Mouse (Mus musculus) lung, embryonic 16.5 days (tissue): ENCODE measurements around the gene Cptp. TPM values are rescaled to one million over a fixed set of nuclear protein-coding genes. Genes with fewer than 3 reads are reported as not detected.

Source experiments
- ATAC-seq: fragments of 200-750 bp; cut with Nextera tagmentation; 2 replicates; pipeline ENCODE4 v1.8.0; 2017; ENCODE audit warnings: low read depth, mild to moderate bottlenecking, moderate library complexity
- H3K27ac ChIP-seq: fragments of 300-500 bp; sonication (generic); 2 replicates; pipeline ENCODE4 v1.5.1; 2014; ENCODE audit warnings: mild to moderate bottlenecking, control low read depth, low read length
- H3K27me3 ChIP-seq: fragments of 300-500 bp; sonication (generic); 2 replicates; pipeline ENCODE4 v1.6.1; 2014; ENCODE audit warnings: low read depth, low read length, mixed read lengths; ENCODE audit not compliant: control insufficient read depth, insufficient read depth
- H3K36me3 ChIP-seq: fragments of 300-500 bp; sonication (generic); 2 replicates; pipeline ENCODE4 v1.6.1; 2014; ENCODE audit warnings: low read length; ENCODE audit not compliant: control insufficient read depth, insufficient read depth
- H3K4me1 ChIP-seq: fragments of 300-500 bp; sonication (generic); replicated peaks from 2 replicates; pipeline ENCODE4 v1.6.1; 2014; ENCODE audit warnings: low read length, mixed read lengths; ENCODE audit not compliant: control insufficient read depth, insufficient read depth
- H3K4me2 ChIP-seq: fragments of 300-500 bp; sonication (generic); 2 replicates; pipeline ENCODE4 v1.6.1; 2014; ENCODE audit warnings: low read depth, low read length, control low read depth
- H3K4me3 ChIP-seq: fragments of 300-500 bp; sonication (generic); 2 replicates; pipeline ENCODE4 v1.5.1; 2014; ENCODE audit warnings: mild to moderate bottlenecking, low read length, control low read depth
- H3K9ac ChIP-seq: fragments of 300-500 bp; sonication (generic); 2 replicates; pipeline ENCODE4 v1.6.1; 2014; ENCODE audit warnings: low read length, control low read depth
- H3K9me3 ChIP-seq: fragments of 300-500 bp; sonication (generic); 2 replicates; pipeline ENCODE4 v1.6.1; 2016; ENCODE audit warnings: low read length; ENCODE audit not compliant: control insufficient read depth
- WGBS: fragments of 180-500 bp; shearing (Covaris S2); extraction: QIAGEN DNeasy Blood & Tissue Kit; methylation state at CpG from one replicate; pipeline ENCODE4 v1.1.7; 2014; 5-methylcytosine and 5-hydroxymethylcytosine counted together
- polyA plus RNA-seq: library from polyadenylated mRNA; unstranded; fragments of >200 nt; fragmentation: Nextera tagmentation; extraction: Ambion mirVana; gene quantifications from 2 replicates; pipeline ENCODE4 v1.2.1, GENCODE M21; 2015

Cptp gene
- 15.6 and 16.4 TPM in 2 replicates for polyA plus RNA-seq

DNA sequence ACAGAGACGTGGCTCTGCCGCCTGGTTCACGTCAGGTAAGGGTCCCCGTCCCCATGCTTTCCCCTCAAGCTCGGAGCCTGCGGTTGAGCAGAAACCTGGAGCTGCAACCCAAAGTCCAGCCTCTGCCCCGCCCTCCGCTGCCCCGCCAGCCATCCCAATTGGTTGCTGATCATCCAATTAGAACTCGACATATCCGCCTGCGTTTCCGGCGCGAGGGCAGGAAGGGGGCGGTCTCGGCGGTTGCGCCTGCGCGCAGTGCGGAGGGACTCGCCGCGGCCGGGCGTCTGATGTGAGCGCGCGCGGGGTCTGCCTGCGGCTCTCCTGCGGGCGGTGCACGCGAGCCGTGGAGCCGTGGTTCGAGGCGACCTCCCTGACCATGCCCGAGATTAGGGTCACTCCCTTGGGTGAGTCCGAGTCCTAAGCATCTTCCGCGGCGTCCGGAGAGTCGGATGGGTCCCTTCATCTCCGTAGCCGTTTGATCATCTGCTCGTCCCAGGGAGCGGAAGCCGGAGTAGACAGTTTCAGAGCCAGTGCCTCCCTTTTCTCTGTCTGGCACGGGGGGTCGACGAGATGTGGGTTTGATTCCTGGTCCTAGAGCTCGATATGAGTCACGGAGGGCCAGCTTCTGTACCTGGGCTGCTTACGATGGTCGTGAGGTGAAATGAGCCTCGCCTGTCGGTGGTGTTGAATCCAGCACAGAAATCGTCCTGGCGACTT lies at the start of gene Cptp, which contains the start of gene Ints11:
Gene Cptp, minus strand, starts transcription at position 124 of the 717 bp plus-strand sequence.
Gene Ints11, plus strand, starts transcription at position 230 of the 717 bp plus-strand sequence.
- ATAC-seq: peak; percentile 98
- under 1% methylated on average over 62 of the region's 63 CpGs for WGBS
- Histone ChIP-seq H3K27me3 (no peaks in the 10 kb centered on the region), H3K27ac (peak within 1 kb of the TSS; percentile 36), H3K4me2 (peak within 1 kb of the TSS; percentile 84), H3K9me3 (no peaks in the 10 kb centered on the region), H3K4me3 (peak within 1 kb of the TSS; percentile 80), H3K9ac (peak within 1 kb of the TSS; percentile 84), H3K4me1 (peaks cover 18% of the 10 kb centered on the region), H3K36me3 (peaks cover 27% of the 10 kb centered on the region)

DNA sequence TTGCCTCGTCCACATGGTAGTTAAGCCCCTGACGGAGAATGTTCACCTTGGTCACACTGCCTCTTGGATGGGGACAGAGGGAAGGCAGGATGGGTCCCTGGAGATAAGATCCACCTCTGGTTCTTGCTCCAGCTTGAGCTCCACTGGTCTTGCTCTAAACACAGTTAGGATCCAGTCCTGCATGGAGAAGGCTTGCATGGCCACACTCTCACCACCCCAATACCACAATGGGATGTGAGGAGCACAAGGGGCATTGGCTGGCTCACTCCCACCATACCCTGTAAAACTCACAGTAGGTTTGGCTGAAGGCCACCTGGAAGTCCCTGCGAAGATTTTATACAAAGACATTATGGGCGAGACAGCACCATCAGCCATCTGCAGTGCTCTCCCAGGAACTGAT lies 39.5 kb upstream of the Cptp start:
- Histone ChIP-seq H3K27me3 (no peaks in the 10 kb centered on the region), H3K4me3 (no peak overlapping the region), H3K27ac (no peak overlapping the region), H3K4me2 (no peak overlapping the region), H3K9me3 (no peaks in the 10 kb centered on the region), H3K9ac (no peak overlapping the region), H3K4me1 (no peaks in the 10 kb centered on the region), H3K36me3 (peaks cover 12% of the 10 kb centered on the region)
- 82% methylated on average over 4 of the region's 4 CpGs for WGBS
- ATAC-seq: no peak

DNA sequence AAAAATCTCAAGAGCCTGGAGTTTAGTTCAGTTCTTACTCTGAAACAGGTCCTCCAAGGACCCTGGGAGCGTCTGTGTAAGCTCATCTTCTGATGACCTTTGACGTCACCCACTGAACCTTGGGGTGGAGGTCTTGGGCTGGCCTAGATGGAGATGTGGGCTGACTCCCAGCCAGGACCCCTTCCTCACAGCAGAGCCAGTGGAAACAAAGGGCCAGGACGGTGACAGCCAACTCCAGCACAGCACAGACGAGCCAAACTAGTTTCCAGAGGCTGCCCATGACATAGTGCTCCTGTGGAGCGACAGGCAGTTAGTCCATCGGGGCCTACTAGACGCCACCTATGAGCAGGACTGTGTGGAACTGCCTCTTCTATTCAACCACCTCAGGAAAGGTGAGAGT lies 39.0 kb upstream of the Cptp start:
- ATAC-seq: no peak
- 68% methylated on average over 7 of the region's 7 CpGs for WGBS
- H3K27me3 ChIP-seq: no peaks in the 10 kb centered on the region
- H3K4me3 ChIP-seq: no peak overlapping the region
- no peaks in the 10 kb centered on the region for H3K9me3 ChIP-seq
- no peak overlapping the region for H3K9ac ChIP-seq
- no peak overlapping the region for H3K27ac ChIP-seq
- no peaks in the 10 kb centered on the region for H3K4me1 ChIP-seq
- H3K4me2 ChIP-seq: no peak overlapping the region
- peaks cover 17% of the 10 kb centered on the region for H3K36me3 ChIP-seq

DNA sequence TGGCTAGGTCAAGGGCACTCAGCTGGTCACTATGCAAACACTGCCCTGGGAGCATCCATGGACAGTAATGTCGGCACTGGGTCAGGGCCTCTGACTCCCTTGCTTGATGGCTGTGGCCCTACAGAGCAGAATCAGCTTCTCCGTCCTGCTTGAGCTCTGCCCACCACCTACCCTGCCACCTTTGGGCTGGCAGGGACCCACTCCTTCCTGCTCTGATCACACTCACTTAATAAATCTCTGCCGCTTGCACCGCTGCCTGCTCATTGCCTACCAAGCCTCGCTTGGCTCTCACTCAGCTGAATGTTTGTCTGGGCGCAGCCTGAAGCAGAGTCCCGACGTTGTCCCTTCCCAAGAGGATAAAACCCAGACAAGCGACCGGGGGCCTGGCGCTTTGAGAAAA lies 37.8 kb upstream of the Cptp start:
- Histone ChIP-seq H3K4me2 (no peak overlapping the region), H3K36me3 (peaks cover 27% of the 10 kb centered on the region), H3K9ac (no peak overlapping the region), H3K27ac (no peak overlapping the region), H3K9me3 (no peaks in the 10 kb centered on the region), H3K27me3 (no peaks in the 10 kb centered on the region), H3K4me1 (no peaks in the 10 kb centered on the region), H3K4me3 (no peak overlapping the region)
- no peak for ATAC-seq
- 48% methylated on average over 11 of the region's 11 CpGs for WGBS

DNA sequence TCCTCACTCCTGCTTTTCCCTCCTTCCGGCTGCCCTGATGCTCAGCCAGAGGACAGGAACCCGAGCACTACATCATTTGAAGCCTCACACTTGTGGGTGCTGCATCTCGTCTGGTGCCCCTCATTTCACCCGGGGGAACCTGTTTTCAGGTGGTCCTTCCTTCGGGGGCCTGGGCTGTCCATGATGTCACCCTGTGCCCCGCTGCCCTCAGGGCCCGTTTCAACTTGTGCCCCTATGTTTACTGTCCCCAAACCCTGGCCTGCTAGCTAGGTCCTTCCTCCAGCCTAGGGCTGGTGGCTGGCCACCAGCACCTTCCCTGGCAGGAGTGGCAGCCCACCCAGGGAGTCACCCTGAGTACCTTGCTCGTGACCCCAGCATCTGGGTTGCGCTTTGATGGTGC lies 36.9 kb upstream of the Cptp start:
- no peak overlapping the region for H3K27ac ChIP-seq
- WGBS: 76% methylated on average over 9 of the region's 9 CpGs
- H3K4me1 ChIP-seq: peaks cover 3% of the 10 kb centered on the region; the same call in 1 of the 2 replicates
- no peak overlapping the region for H3K9ac ChIP-seq
- ATAC-seq: no peak
- H3K4me2 ChIP-seq: no peak overlapping the region
- H3K27me3 ChIP-seq: no peaks in the 10 kb centered on the region
- peaks cover 27% of the 10 kb centered on the region for H3K36me3 ChIP-seq
- no peak overlapping the region for H3K4me3 ChIP-seq
- no peaks in the 10 kb centered on the region for H3K9me3 ChIP-seq

DNA sequence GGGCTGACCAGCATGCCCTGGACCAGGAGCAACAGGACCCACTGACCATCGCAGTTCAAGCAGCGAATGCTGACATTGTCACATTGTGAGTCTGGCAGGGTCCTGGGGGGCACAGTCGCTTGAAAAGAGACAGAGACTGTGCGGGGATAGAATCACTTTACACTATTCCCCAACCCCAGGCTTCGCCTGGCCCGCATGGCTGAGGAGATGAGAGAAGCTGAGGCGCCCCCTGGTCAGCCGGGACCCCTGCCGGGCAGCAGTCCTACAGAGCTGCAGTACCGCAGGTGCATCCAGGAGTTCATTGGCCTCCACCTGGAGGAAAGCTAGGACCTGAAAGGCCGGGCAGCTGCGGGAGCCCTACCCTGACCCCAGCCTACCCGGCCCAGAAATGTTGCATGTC lies 36.4 kb upstream of the Cptp start:
- H3K27me3 ChIP-seq: no peaks in the 10 kb centered on the region
- WGBS: 84% methylated on average over 13 of the region's 13 CpGs
- H3K9me3 ChIP-seq: no peaks in the 10 kb centered on the region
- H3K4me3 ChIP-seq: no peak overlapping the region
- H3K4me2 ChIP-seq: no peak overlapping the region
- H3K27ac ChIP-seq: no peak overlapping the region
- no peak overlapping the region for H3K9ac ChIP-seq
- peaks cover 5% of the 10 kb centered on the region; the same call in 1 of the 2 replicates for H3K4me1 ChIP-seq
- peaks cover 27% of the 10 kb centered on the region for H3K36me3 ChIP-seq
- no peak for ATAC-seq

DNA sequence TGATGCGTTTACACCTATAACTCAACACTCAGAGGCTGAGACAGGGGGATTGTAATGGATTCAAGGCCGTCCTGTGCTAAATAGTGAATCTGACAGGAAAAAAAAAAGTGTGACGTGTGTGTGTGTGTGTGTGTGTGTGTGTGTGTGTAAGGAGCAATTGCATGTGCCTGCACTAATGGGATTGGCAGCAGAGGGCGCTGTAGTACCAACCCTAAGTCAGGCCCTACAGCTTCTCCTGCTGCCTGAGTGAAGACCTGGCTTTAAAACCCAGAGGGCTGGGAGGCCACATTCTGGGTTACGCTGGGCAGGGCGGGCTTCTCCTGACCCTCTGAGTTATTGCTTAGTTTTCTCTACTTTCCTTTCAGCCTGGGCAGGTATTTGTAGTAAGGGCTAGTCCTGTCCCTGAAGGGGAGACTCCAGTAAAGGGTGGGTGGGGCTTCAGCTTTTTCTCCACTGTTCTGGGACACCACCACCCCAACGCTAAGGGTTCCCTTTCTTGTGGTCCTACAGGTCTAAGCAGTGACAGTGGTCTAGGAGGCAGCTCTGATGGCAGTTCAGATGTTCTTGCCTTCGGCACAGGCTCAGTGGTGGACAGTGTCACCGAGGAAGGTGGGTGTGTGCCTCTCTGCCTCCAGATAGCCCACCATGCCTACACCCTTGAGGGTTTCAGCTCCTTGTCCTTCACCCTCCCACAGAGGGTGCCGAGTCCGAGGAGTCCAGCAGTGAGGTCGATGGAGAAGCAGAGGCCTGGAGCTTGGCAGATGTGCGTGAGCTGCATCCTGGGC lies 35.3 kb upstream of the Cptp start:
- no peaks in the 10 kb centered on the region for H3K9me3 ChIP-seq
- no peaks in the 10 kb centered on the region for H3K27me3 ChIP-seq
- peaks cover 28% of the 10 kb centered on the region for H3K36me3 ChIP-seq
- 92% methylated on average over 13 of the region's 13 CpGs for WGBS
- no peak overlapping the region for H3K27ac ChIP-seq
- no peak overlapping the region for H3K9ac ChIP-seq
- peaks cover 5% of the 10 kb centered on the region; the same call in 1 of the 2 replicates for H3K4me1 ChIP-seq
- H3K4me3 ChIP-seq: no peak overlapping the region
- no peak for ATAC-seq
- H3K4me2 ChIP-seq: no peak overlapping the region

DNA sequence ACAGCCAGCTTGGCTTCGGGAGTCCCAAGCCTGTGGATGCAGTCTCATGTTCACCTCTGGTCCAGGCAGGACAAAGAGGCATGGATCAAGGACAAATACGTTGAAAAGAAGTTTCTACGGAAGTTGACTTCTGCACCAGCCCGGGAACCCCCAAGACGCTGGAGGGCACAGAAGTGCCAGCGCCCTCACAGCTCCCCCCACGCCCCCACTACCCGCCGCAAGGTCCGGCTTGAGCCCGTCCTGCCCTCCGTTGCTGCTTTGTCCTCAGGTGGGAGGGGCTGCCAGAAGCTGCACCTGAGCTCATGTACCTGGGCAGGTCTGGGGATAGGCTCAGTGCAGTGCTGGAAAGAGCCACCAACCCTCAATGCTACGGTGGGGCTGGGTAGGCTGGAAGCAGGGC lies 34.0 kb upstream of the Cptp start:
- Histone ChIP-seq H3K27me3 (no peaks in the 10 kb centered on the region), H3K9me3 (no peaks in the 10 kb centered on the region), H3K4me3 (no peak overlapping the region), H3K4me1 (peaks cover 5% of the 10 kb centered on the region; the same call in 1 of the 2 replicates), H3K27ac (no peak overlapping the region), H3K4me2 (no peak overlapping the region), H3K36me3 (peaks cover 31% of the 10 kb centered on the region), H3K9ac (no peak overlapping the region)
- ATAC-seq: no peak
- WGBS: 89% methylated on average over 12 of the region's 13 CpGs

DNA sequence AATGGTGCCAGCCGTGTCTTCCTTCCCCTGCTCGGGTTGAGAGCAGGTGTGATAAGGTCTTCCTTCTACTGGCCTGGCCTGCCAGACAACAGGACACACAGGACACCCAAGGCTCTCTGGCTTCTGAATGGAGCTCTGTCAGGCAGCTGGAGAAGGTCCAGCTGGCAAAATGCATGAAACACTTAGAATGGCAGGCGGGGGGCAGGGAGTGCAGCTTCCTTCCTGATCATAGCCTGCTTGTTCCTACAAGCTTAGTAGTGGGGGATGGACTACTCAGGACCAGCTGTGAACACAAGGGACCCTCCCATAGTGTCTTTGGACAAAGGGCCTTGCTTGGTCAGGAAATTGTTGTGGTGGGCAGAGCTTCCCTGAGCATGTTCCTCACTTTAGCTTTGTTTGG lies 32.0 kb upstream of the Cptp start:
- Histone ChIP-seq H3K36me3 (peaks cover 36% of the 10 kb centered on the region), H3K4me2 (no peak overlapping the region), H3K27me3 (no peaks in the 10 kb centered on the region), H3K9ac (no peak overlapping the region), H3K27ac (peak overlapping the region; percentile 21), H3K4me3 (no peak overlapping the region), H3K9me3 (no peaks in the 10 kb centered on the region), H3K4me1 (peaks cover 5% of the 10 kb centered on the region; the same call in 1 of the 2 replicates)
- ATAC-seq: peak; percentile 89
- WGBS: 43% methylated on average over 3 of the region's 3 CpGs
